Mouse (Mus musculus): ENCODE data around the gene Kif27.
A peak's percentile ranks its signal among the peaks of the same experiment; 100 is the strongest.

Gene Kif27

DNA sequence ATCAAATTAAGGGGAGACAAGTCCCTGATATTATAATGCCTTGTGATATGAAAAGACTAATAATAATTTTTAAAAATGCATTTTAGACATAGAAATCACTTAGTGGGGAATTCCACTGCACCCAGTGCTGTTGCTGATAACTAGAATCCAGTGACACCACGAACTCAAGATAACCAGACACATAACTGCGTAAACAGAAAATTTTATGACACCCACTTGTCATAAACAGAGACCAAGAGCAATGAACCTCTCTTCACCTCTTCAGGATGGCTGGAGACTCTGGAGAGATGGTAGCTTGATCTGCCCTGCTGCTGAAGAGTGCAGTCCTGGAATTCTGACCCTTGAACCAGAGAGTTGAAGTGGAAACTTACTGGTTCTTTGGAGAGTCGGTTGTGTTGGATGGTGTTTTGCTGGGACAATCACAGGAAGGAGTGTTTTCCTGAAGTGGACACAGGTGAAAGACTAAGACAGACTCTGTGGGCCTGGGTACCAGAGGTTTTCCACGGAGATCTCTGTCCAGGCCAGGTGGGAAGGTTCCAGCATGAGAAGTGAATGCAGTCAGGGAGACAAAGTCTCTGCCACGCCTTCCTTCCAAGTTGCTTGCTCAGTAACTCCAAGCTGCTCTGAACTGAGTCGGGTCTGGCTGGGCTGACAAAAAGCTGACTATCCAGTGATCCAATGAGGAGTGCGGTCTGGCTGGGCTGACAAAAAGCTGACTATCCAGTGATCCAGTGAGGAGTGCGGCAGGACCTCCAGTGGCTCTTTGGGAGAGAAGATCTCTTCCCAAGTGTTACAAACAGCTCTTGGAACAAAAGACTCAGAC is 5.6 kb upstream of the Kif27 start:
- no peak for DNase-seq (ENCODE audit: low spot score in 2 of 2)

GRCm38 (mm10) chr13:58359304-58359653 is 357 bp upstream of the Kif27 start:
- DNase-seq (ENCODE audit: low spot score in 2 of 2) = no peak

DNA sequence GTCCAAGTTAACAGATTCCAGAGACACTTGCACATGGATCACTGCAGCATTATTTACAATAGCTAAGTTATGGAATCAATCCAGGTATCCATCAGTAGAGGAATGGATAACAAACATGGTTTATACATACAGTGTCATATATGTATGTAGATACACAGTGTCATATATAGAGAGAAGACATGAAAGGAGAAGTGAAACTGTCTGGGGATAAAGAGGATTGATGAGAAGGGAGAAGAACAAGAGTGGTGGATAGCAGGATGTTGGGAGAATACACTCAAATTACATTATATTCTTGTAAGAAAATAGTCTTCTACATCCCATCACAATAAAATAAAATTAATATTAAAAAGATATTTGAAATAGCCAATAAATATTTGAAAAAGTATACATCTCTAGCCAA is 5.9 kb downstream of the Kif27 start:
- no peak for DNase-seq (ENCODE audit: low spot score in 2 of 2)

GRCm38 (mm10) chr13:58350606-58351005 is 8.3 kb downstream of the Kif27 start:
- no peak for DNase-seq (ENCODE audit: low spot score in 2 of 2)

GRCm38 (mm10) chr13:58344505-58344904 is 14.4 kb downstream of the Kif27 start:
- no peak for DNase-seq (ENCODE audit: low spot score in 2 of 2)

- DNase-seq (ENCODE audit: low spot score in 2 of 2) = no peak
These were observed 21.5 kb downstream of the Kif27 start for GRCm38 (mm10) chr13:58337456-58337855.

DNA sequence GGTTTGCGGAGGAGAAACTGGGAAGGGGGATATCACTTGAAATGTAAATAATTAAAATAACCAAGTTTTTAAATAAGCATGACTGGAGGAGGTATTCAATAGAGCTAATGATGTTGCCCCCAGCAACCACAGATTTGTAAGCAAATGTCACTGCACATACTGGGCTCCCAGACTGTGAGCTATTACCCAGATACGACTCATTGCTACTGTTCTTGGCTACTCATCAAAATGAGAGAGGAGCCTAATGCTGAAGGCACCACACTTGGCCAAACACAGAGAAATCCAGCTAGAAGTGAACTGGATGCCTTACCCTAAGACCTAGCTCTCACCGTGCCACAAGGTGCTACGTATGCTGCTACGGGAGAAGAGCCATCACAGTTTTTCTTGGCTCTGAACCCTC is 24.8 kb downstream of the Kif27 start:
- no peak for DNase-seq (ENCODE audit: low spot score in 2 of 2)

GRCm38 (mm10) chr13:58317768-58318167 is 41.2 kb downstream of the Kif27 start:
- DNase-seq (ENCODE audit: low spot score in 2 of 2) = no peak

DNA sequence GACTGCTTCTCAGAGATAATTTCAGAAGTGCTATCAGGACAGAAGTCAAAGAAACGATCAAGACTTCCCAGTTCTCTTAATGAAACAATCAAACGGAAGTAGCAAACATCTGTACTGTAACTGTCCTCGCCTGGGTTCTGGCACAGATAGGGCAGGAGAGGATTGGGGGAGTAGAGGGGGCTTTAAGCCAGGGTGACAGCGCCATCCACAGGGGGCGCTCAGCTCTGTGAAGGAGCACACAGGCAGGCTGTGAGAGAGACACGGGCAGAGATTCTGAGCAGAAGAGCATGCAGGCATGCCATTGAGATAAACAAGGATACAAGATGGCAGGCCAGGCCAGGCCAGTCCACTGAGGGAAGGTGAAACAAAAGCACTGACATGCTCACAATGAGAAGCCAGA is 43.9 kb downstream of the Kif27 start:
- peak in 1 of 2 experiments; percentile 21 for DNase-seq (ENCODE audit: low spot score in 2 of 2)

- DNase-seq (ENCODE audit: low spot score in 2 of 2) = no peak
These were observed 45.2 kb downstream of the Kif27 start for GRCm38 (mm10) chr13:58313758-58314157.

DNA sequence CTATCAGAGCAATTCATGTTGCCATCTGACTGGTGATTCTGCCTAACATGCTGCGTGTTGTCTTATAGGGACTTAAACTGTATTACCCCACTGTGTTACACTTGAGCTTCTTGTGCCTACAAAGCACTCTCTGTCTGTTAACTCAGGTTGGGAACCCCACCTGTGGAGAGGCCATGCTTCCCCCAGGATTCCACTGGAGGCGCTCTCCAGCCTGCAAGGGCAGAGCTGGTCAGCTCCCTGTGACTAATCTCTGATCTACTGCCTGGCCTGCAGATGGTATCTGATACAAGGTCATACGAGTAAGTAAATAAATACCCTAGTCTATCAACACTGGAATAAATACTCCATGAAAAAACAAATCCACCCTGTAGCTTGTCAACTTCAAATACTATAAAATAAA is 47.6 kb downstream of the Kif27 start:
- no peak for DNase-seq (ENCODE audit: low spot score in 2 of 2)

GRCm38 (mm10) chr13:58309499-58309898 is 49.4 kb downstream of the Kif27 start:
- no peak for DNase-seq (ENCODE audit: low spot score in 2 of 2)

DNA sequence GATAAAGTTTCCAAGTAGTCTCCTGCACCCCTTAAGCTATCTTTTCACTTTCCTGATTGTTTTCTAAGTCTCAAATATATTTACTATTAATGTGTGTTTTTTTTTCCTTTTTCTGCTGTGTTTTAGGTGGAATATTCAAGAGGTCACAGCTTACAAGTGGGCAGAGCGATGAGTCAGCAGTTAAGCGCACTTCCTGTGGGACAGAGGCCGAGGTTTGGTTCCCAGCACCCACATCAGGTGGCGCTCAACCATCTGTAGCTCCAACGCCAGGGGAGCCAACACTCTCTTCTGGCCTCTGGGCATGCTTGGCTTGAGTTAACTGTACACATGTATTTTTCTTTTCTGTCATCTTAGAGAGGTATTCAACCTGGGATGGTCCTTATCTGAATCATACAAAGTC is 51.5 kb downstream of the Kif27 start:
- no peak for DNase-seq (ENCODE audit: low spot score in 2 of 2)

GRCm38 (mm10) chr13:58305230-58305629 is 53.7 kb downstream of the Kif27 start:
- no peak for DNase-seq (ENCODE audit: low spot score in 2 of 2)

DNA sequence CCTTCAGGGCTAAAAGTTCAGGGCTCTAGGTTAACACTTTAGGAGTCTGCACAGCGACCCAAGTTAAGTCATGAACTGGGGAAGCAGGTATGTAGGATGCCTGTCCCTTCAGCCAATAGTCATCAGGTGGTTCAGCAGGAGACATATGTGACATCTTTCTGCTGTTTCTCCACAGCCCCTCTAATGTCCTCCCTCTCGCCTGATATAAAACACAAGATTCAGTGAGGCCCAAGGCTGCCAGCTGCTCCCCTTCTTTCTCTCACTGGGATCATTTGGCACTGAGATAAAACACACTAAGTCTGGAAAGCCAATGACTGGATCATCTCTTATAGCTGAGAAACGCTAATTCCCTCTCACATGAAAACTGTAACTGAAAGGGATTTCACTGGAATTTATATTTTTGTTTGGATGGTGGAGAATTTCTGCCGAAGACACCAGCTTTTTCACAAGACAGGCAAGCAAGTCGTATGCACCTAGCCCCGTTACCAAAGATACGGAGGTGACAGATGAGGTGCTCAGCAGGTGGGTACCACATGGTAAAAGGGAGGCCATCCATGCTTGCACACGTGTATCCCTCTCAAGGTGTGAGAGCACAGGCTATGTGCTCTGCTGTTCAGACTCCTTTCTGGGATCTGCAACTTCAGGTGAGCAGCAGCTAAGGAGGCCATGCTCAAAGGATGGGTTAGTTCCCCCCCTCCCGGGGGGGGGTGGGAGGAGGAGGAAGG is 56.3 kb downstream of the Kif27 start:
- no peak for DNase-seq (ENCODE audit: low spot score in 2 of 2)

DNA sequence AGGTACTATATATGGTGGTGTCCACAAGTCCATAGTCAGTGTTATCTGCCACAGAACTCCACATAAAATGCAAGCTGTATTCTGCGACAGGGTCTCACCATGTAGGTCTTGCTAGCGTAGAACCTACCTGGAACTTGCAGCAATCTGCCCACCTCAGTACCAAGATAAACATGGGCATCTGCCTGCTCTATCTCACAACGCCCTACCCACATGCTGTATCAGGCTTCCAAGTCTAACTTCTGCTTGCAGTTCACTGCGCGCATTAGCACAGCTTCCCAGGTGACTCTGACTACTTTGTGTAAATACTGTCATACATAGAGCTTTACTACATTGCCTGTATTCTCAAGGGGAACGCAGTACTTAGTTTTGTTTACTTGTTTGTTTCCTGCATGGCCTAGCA is 57.0 kb downstream of the Kif27 start:
- no peak for DNase-seq (ENCODE audit: low spot score in 2 of 2)

- no peak for DNase-seq (ENCODE audit: low spot score in 2 of 2)
These were observed 60.2 kb downstream of the Kif27 start for GRCm38 (mm10) chr13:58298756-58299155.

GRCm38 (mm10) chr13:58295582-58295981 is 63.3 kb downstream of the Kif27 start:
- DNase-seq (ENCODE audit: low spot score in 2 of 2) = no peak

DNA sequence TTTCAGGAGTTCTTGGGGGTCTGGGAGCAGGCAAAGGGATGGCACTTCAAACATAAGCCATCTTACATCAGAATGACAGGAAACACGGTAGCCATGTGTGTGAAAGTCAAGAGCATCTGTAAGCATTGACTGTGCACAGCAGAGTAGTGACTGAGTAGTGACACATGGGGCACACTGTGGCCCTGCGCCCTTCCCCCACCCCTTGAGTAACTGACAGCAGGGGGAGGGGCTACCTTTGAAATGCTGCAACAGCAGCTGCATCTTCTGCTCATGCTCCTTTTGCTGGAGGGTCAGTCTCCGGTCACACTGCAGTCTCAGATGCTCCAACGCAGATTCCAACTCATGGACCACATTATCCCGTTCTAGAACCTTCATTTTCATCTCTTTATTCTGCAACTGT is 66.1 kb downstream of the Kif27 start:
- no peak for DNase-seq (ENCODE audit: low spot score in 2 of 2)

- no peak for DNase-seq (ENCODE audit: low spot score in 2 of 2)
These were observed 69.6 kb downstream of the Kif27 start for GRCm38 (mm10) chr13:58289308-58289707.

DNA sequence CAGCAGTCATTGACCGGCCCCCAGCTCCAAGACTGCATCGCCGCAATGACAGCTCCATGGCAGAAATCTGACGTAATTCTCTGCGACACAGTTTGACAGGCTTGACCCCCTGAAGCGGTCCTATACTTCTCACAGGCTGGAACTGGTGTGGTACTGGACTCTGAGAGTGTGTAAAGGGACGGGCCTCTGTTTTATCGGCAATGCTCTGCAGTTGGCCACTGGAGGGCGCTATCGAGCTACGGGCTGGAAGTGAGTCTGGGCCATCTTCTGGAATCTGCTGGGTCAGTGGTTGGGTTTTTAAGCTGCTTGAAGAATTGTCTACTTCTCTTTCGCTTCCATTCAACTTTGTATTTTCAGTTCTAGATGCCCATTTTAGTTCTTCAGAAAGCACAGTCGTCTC is 71.1 kb downstream of the Kif27 start:
- DNase-seq (ENCODE audit: low spot score in 2 of 2) = peak; percentile 69 to 91

GRCm38 (mm10) chr13:58283466-58283865 is 75.5 kb downstream of the Kif27 start:
- no peak for DNase-seq (ENCODE audit: low spot score in 2 of 2)

GRCm38 (mm10) chr13:58281936-58282335 is 77.0 kb downstream of the Kif27 start:
- DNase-seq (ENCODE audit: low spot score in 2 of 2) = no peak
